Mouse (Mus musculus): ENCODE results near the gene Wipf3. TPM values are rescaled to one million over a fixed set of nuclear protein-coding genes. Genes with fewer than 3 reads are reported as not detected.

The Wipf3 gene
- total and polyA plus RNA-seq, 2 experiments from 2014 or later = 2.5 to 5.8 TPM

GRCm38 (mm10) chr6:54463701-54464458, 34.5 kb downstream of the Wipf3 start:
- DNase-seq (ENCODE audit: low spot score) (peak; percentile 47), ATAC-seq (ENCODE audit: insufficient read depth, low read depth) (no peak)
- Histone ChIP-seq H3K9me3 (replicated peaks; ENCODE audit: control insufficient read depth, low read length) (no peaks in the 10 kb centered on the region), H3K9ac (replicated peaks; ENCODE audit: low read depth, low read length) (no peak overlapping the region), H3K36me3 (replicated peaks; ENCODE audit: control insufficient read depth, insufficient read depth, low read length) (no peaks in the 10 kb centered on the region), H3K27me3 (ENCODE audit: control insufficient read depth, insufficient read depth, low read length) (no peaks in the 10 kb centered on the region), H3K4me2 (ENCODE audit: low read depth, low read length) (no peak overlapping the region), H3K27ac (ENCODE audit: low read depth) (peak overlapping the region; percentile 21), H3K4me3 (ENCODE audit: low read depth, low read length) (no peak overlapping the region), H3K4me1 (ENCODE audit: control insufficient read depth, insufficient read depth) (peaks cover 52% of the 10 kb centered on the region)
- TF ChIP-seq CTCF (IDR thresholded peaks at IDR 0.05; ENCODE audit: low read depth) (no peak), EP300 (IDR thresholded peaks at IDR 0.05; ENCODE audit: low read depth) (no peak)
- 48% methylated on average over 8 of the region's 8 CpGs for WGBS

- Histone ChIP-seq H3K36me3 (replicated peaks; ENCODE audit: control insufficient read depth, insufficient read depth, low read length) (no peaks in the 10 kb centered on the region), H3K27me3 (ENCODE audit: control insufficient read depth, insufficient read depth, low read length) (no peaks in the 10 kb centered on the region), H3K4me1 (ENCODE audit: control insufficient read depth, insufficient read depth) (peaks cover 47% of the 10 kb centered on the region), H3K9me3 (replicated peaks; ENCODE audit: control insufficient read depth, low read length) (no peaks in the 10 kb centered on the region), H3K27ac (ENCODE audit: low read depth) (peak overlapping the region; percentile 35; the same call in 1 of the 2 replicates), H3K4me3 (ENCODE audit: low read depth, low read length) (no peak overlapping the region), H3K9ac (replicated peaks; ENCODE audit: low read depth, low read length) (no peak overlapping the region), H3K4me2 (ENCODE audit: low read depth, low read length) (no peak overlapping the region)
- DNase-seq (ENCODE audit: low spot score) (no peak), ATAC-seq (ENCODE audit: insufficient read depth, low read depth) (no peak)
- WGBS = 50% methylated on average over 4 of the region's 4 CpGs
- no peak for TF ChIP-seq CTCF (IDR thresholded peaks at IDR 0.05; ENCODE audit: low read depth)
Observed at GRCm38 (mm10) chr6:54464926-54465325, 35.5 kb downstream of the Wipf3 start.

- no peak for TF ChIP-seq EP300 (IDR thresholded peaks at IDR 0.05; ENCODE audit: low read depth)
- TF ChIP-seq CTCF (IDR thresholded peaks at IDR 0.05; ENCODE audit: low read depth) = no peak
- H3K4me1 ChIP-seq (ENCODE audit: control insufficient read depth, insufficient read depth) = peaks cover 50% of the 10 kb centered on the region
- DNase-seq (ENCODE audit: low spot score) (peak; percentile 79), ATAC-seq (ENCODE audit: insufficient read depth, low read depth) (peak; percentile 76)
- H3K9me3 ChIP-seq (replicated peaks; ENCODE audit: control insufficient read depth, low read length) = no peaks in the 10 kb centered on the region
- H3K27ac ChIP-seq (ENCODE audit: low read depth) = peak overlapping the region; percentile 83
- WGBS = 29% methylated on average over 3 of the region's 3 CpGs
- H3K4me2 ChIP-seq (ENCODE audit: low read depth, low read length) = no peak overlapping the region
- no peaks in the 10 kb centered on the region for H3K27me3 ChIP-seq (ENCODE audit: control insufficient read depth, insufficient read depth, low read length)
- H3K9ac ChIP-seq (replicated peaks; ENCODE audit: low read depth, low read length) = no peak overlapping the region
- H3K4me3 ChIP-seq (ENCODE audit: low read depth, low read length) = no peak overlapping the region
- H3K36me3 ChIP-seq (replicated peaks; ENCODE audit: control insufficient read depth, insufficient read depth, low read length) = no peaks in the 10 kb centered on the region
Observed at GRCm38 (mm10) chr6:54467371-54467770, 38.0 kb downstream of the Wipf3 start.

GRCm38 (mm10) chr6:54471866-54472265, 42.5 kb downstream of the Wipf3 start:
- Histone ChIP-seq H3K4me2 (ENCODE audit: low read depth, low read length) (0 out of 2 replicates have a peak overlapping the region, but pooled peaks have one; percentile 8), H3K4me1 (ENCODE audit: control insufficient read depth, insufficient read depth) (peaks cover 36% of the 10 kb centered on the region), H3K4me3 (ENCODE audit: low read depth, low read length) (no peak overlapping the region), H3K27ac (ENCODE audit: low read depth) (peak overlapping the region; percentile 75), H3K36me3 (replicated peaks; ENCODE audit: control insufficient read depth, insufficient read depth, low read length) (no peaks in the 10 kb centered on the region), H3K27me3 (ENCODE audit: control insufficient read depth, insufficient read depth, low read length) (no peaks in the 10 kb centered on the region), H3K9ac (replicated peaks; ENCODE audit: low read depth, low read length) (no peak overlapping the region), H3K9me3 (replicated peaks; ENCODE audit: control insufficient read depth, low read length) (no peaks in the 10 kb centered on the region)
- WGBS = 28% methylated on average over 7 of the region's 7 CpGs
- TF ChIP-seq CTCF (IDR thresholded peaks at IDR 0.05; ENCODE audit: low read depth) (no peak), EP300 (IDR thresholded peaks at IDR 0.05; ENCODE audit: low read depth) (peak; percentile 79; the same call in 1 of the 2 replicates)
- ATAC-seq (ENCODE audit: insufficient read depth, low read depth) = peak; percentile 22; the same call in 1 of the 2 replicates
- peak; percentile 78 for DNase-seq (ENCODE audit: low spot score)

GRCm38 (mm10) chr6:54472846-54473715, 43.7 kb downstream of the Wipf3 start:
- Histone ChIP-seq H3K4me2 (ENCODE audit: low read depth, low read length) (no peak overlapping the region), H3K36me3 (replicated peaks; ENCODE audit: control insufficient read depth, insufficient read depth, low read length) (no peaks in the 10 kb centered on the region), H3K4me3 (ENCODE audit: low read depth, low read length) (no peak overlapping the region), H3K27ac (ENCODE audit: low read depth) (peak overlapping the region; percentile 75), H3K9me3 (replicated peaks; ENCODE audit: control insufficient read depth, low read length) (no peaks in the 10 kb centered on the region), H3K9ac (replicated peaks; ENCODE audit: low read depth, low read length) (no peak overlapping the region), H3K27me3 (ENCODE audit: control insufficient read depth, insufficient read depth, low read length) (no peaks in the 10 kb centered on the region), H3K4me1 (ENCODE audit: control insufficient read depth, insufficient read depth) (peaks cover 28% of the 10 kb centered on the region)
- WGBS = 53% methylated on average over 8 of the region's 8 CpGs
- peak; percentile 78 for ATAC-seq (ENCODE audit: insufficient read depth, low read depth)
- peak; percentile 75 for DNase-seq (ENCODE audit: low spot score)
- TF ChIP-seq EP300 (IDR thresholded peaks at IDR 0.05; ENCODE audit: low read depth) (no peak), CTCF (IDR thresholded peaks at IDR 0.05; ENCODE audit: low read depth) (no peak)
